18 mouse cellular contexts compared by ENCODE assay signal in the genomic region with DNA sequence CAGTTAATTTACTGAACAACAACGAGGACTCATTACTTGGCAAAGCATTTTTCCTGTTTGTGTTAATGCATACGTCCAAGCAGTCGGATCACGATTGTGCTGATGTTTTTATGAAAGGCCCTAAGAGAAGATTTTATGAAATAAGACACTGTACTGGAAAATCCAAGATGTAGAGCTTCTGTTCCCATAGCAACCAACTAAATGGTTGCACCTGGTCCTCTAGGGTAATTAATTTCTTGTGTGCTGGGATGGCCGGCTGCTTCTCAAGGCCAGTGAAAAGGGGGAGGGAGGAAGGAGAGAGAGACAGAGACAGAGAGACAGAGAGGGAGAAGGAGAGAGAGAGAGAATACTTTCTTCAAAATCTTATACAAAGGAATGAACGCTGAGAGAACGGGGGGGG.
DNase-seq lines count a peak whose midpoint lies in the region; ATAC-seq lines count a peak whose summit lies in the region.
"Had no signal": no experiment of that assay in that cellular context is flagged by ENCODE, and none has a peak within 500 bp of the region (broad histone marks: within the 10 kb centered on the region; RNA-seq: fewer than 3 reads in every experiment).

No protein-coding gene starts in this region.

- 59% methylated on average over 7 of the region's 7 CpGs for WGBS in forebrain, embryonic 12.5 days
- 73% methylated on average over 7 of the region's 7 CpGs for WGBS in forebrain, embryonic 10.5 days
- 70% methylated on average over 7 of the region's 7 CpGs for WGBS in midbrain, embryonic 14.5 days
- 80% methylated on average over 7 of the region's 7 CpGs for WGBS in midbrain, embryonic 10.5 days
- WGBS in limb, embryonic 15.5 days, result 26% methylated on average over 7 of the region's 7 CpGs

- no peak overlapping the region for H3K9ac ChIP-seq in forebrain, embryonic 12.5 days
- no peak overlapping the region for H3K9ac ChIP-seq in midbrain, embryonic 14.5 days (replicated peaks; ENCODE audit: low read length)
- no peak overlapping the region for H3K9ac ChIP-seq in limb, embryonic 15.5 days
- H3K9ac ChIP-seq: liver, embryonic 15.5 days; midbrain, embryonic 12.5 days; neural tube, embryonic 13.5 days had no signal

- H3K4me3 ChIP-seq in forebrain, embryonic 12.5 days (replicated peaks), result no peak overlapping the region
- H3K4me3 ChIP-seq in forebrain, embryonic 10.5 days, result no peak overlapping the region
- no peak overlapping the region for H3K4me3 ChIP-seq in midbrain, embryonic 14.5 days (replicated peaks; ENCODE audit: low read depth, low read length)
- no peak overlapping the region for H3K4me3 ChIP-seq in midbrain, embryonic 10.5 days
- no peak overlapping the region for H3K4me3 ChIP-seq in limb, embryonic 15.5 days
- H3K4me3 ChIP-seq: heart, adult 2 months; liver, embryonic 15.5 days; midbrain, embryonic 12.5 days; neural tube, embryonic 13.5 days had no signal

- DNase-seq in forebrain, embryonic 10.5 days (ENCODE audit: extremely low spot score, low spot score), result no peak
- peak; percentile 53 for DNase-seq in midbrain, embryonic 14.5 days
- no peak for DNase-seq in midbrain, embryonic 10.5 days (ENCODE audit: low spot score)
- DNase-seq in forelimb bud, embryonic 11.5 days (ENCODE audit: low read depth, low spot score), result peak; percentile 83
- DNase-seq in adipocyte (ENCODE audit: low spot score), result no peak
- no peak for DNase-seq in layer of hippocampus, adult 9-10 months (ENCODE audit: low spot score)
- DNase-seq: adrenal gland, postnatal 36 days; cerebellum, postnatal 14 days; heart, adult 2 months; heart, postnatal 10 days; lung, postnatal 10 days had no signal

- H3K9me3 ChIP-seq in forebrain, embryonic 12.5 days, result no peaks in the 10 kb centered on the region
- H3K9me3 ChIP-seq in forebrain, embryonic 10.5 days, result no peaks in the 10 kb centered on the region
- H3K9me3 ChIP-seq in midbrain, embryonic 14.5 days (ENCODE audit: control insufficient read depth, low read length), result no peaks in the 10 kb centered on the region
- H3K9me3 ChIP-seq in midbrain, embryonic 10.5 days (replicated peaks), result no peaks in the 10 kb centered on the region
- no peaks in the 10 kb centered on the region for H3K9me3 ChIP-seq in limb, embryonic 15.5 days
- H3K9me3 ChIP-seq: liver, embryonic 15.5 days; midbrain, embryonic 12.5 days; neural tube, embryonic 13.5 days had no signal

- H3K27ac ChIP-seq in forebrain, embryonic 12.5 days, result no peak overlapping the region
- no peak overlapping the region for H3K27ac ChIP-seq in forebrain, embryonic 10.5 days
- H3K27ac ChIP-seq in midbrain, embryonic 14.5 days (replicated peaks; ENCODE audit: low read depth, low read length), result no peak overlapping the region
- H3K27ac ChIP-seq in midbrain, embryonic 10.5 days (replicated peaks), result no peak overlapping the region
- H3K27ac ChIP-seq in limb, embryonic 15.5 days, result peak overlapping the region; percentile 17; the same call in 1 of the 2 replicates
- H3K27ac ChIP-seq: heart, adult 2 months; liver, embryonic 15.5 days; midbrain, embryonic 12.5 days; neural tube, embryonic 13.5 days had no signal

- peak; percentile 55; the same call in 1 of the 2 replicates for ATAC-seq in forebrain, embryonic 12.5 days (ENCODE audit: low FRiP score)
- ATAC-seq in midbrain, embryonic 14.5 days (ENCODE audit: low FRiP score, low TSS enrichment), result 0 out of 2 replicates have a peak, but pooled peaks have one; percentile 11
- ATAC-seq in limb, embryonic 15.5 days (ENCODE audit: insufficient number of reproducible peaks, low FRiP score, low TSS enrichment, low read depth), result no peak
- ATAC-seq: intestine, embryonic 16.5 days had no signal

- no peak overlapping the region for H3K4me2 ChIP-seq in forebrain, embryonic 12.5 days
- no peak overlapping the region for H3K4me2 ChIP-seq in midbrain, embryonic 14.5 days (ENCODE audit: low read length)
- H3K4me2 ChIP-seq in limb, embryonic 15.5 days, result no peak overlapping the region
- H3K4me2 ChIP-seq: liver, embryonic 15.5 days; midbrain, embryonic 12.5 days; neural tube, embryonic 13.5 days had no signal

- no peaks in the 10 kb centered on the region for H3K27me3 ChIP-seq in forebrain, embryonic 12.5 days
- H3K27me3 ChIP-seq in forebrain, embryonic 10.5 days (ENCODE audit: poor library complexity, severe bottlenecking), result no peaks in the 10 kb centered on the region
- no peaks in the 10 kb centered on the region for H3K27me3 ChIP-seq in midbrain, embryonic 14.5 days (ENCODE audit: control insufficient read depth, insufficient read depth, low read length)
- no peaks in the 10 kb centered on the region for H3K27me3 ChIP-seq in midbrain, embryonic 10.5 days (ENCODE audit: low read depth, poor library complexity, severe bottlenecking)
- no peaks in the 10 kb centered on the region for H3K27me3 ChIP-seq in limb, embryonic 15.5 days
- H3K27me3 ChIP-seq: CH12.LX; liver, embryonic 15.5 days; midbrain, embryonic 12.5 days; neural tube, embryonic 13.5 days had no signal

- no peaks in the 10 kb centered on the region for H3K4me1 ChIP-seq in forebrain, embryonic 12.5 days
- H3K4me1 ChIP-seq in forebrain, embryonic 10.5 days, result peaks cover 9% of the 10 kb centered on the region; the same call in 1 of the 2 replicates
- no peaks in the 10 kb centered on the region for H3K4me1 ChIP-seq in midbrain, embryonic 14.5 days (ENCODE audit: control insufficient read depth, insufficient read depth, low read length)
- no peaks in the 10 kb centered on the region for H3K4me1 ChIP-seq in midbrain, embryonic 10.5 days
- peaks cover 2% of the 10 kb centered on the region; the same call in 1 of the 2 replicates for H3K4me1 ChIP-seq in limb, embryonic 15.5 days
- H3K4me1 ChIP-seq: liver, embryonic 15.5 days; midbrain, embryonic 12.5 days had no signal

- no peaks in the 10 kb centered on the region for H3K36me3 ChIP-seq in forebrain, embryonic 12.5 days (replicated peaks)
- no peaks in the 10 kb centered on the region for H3K36me3 ChIP-seq in forebrain, embryonic 10.5 days (replicated peaks)
- no peaks in the 10 kb centered on the region for H3K36me3 ChIP-seq in midbrain, embryonic 14.5 days (ENCODE audit: control insufficient read depth, insufficient read depth, low read length)
- H3K36me3 ChIP-seq in midbrain, embryonic 10.5 days, result no peaks in the 10 kb centered on the region
- no peaks in the 10 kb centered on the region for H3K36me3 ChIP-seq in limb, embryonic 15.5 days
- H3K36me3 ChIP-seq: liver, embryonic 15.5 days; midbrain, embryonic 12.5 days; neural tube, embryonic 13.5 days had no signal

Comparison
In these comparisons a context has a peak if more than half of its experiments do, and no peak if none do; other contexts are left out.
1. DNase-seq: peak in midbrain, embryonic 14.5 days (single experiment) and forelimb bud, embryonic 11.5 days (single experiment); none in forebrain, embryonic 10.5 days (single experiment), midbrain, embryonic 10.5 days (single experiment), adipocyte (single experiment) and layer of hippocampus, adult 9-10 months (single experiment).